Mouse (Mus musculus) thymus, postnatal 0 days (tissue): Measurements from ENCODE around the gene Etl4. TPM values are rescaled to one million over a fixed set of nuclear protein-coding genes. Genes with fewer than 3 reads are reported as not detected.

ENCODE experiments used
- DNase-seq: peaks from one replicate; pipeline ENCODE4 v3.0.0-alpha.2; 2015; ENCODE audit warnings: low spot score
- polyA plus RNA-seq: library from polyadenylated mRNA; unstranded; fragments of >200 nt; fragmentation: Nextera tagmentation; extraction: Ambion mirVana; gene quantifications from 2 replicates; pipeline ENCODE4 v1.2.1, GENCODE M21; 2015

Gene Etl4
- polyA plus RNA-seq, 1 experiment from 2014 or later = 6.0 TPM

DNA sequence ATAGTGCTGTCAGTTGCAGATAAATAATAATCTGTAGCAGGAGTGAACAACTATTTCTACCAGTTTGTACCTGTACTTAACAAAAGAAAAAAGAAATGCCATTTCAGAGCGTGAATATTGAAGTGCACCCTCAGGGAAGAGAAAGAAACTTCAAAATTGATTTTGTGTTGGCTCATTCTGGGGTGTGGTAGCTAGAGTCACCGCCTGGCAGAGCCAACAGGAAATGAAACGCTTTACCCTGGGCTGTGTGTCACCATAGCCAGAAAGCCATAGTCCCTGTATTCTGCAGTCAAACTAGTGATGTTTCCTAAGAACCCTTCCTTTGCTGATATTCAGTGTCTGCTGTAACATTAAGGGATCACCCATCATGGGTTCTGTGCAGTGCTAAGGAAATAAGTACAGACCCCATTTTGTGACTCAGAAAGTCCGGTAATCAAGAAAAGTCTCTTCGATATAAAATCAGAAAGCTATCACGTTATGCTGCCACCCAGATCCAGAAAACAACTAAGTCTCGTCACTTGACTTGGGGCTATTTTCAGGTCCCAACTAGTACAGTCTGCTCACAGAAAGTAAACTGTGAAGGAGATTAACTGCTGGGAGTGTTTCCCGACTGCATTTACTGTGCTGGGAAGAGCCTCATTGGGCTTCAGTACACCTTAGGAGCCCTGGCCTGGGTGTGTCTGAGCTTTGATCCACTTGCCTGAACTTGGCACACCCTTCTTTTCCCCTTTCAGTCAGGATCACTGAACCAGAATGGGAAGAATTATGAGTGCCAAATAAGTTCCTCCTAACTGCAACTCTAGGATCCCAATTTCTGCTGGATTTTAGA is 843.9 kb downstream of the Etl4 start:
- no peak for DNase-seq

DNA sequence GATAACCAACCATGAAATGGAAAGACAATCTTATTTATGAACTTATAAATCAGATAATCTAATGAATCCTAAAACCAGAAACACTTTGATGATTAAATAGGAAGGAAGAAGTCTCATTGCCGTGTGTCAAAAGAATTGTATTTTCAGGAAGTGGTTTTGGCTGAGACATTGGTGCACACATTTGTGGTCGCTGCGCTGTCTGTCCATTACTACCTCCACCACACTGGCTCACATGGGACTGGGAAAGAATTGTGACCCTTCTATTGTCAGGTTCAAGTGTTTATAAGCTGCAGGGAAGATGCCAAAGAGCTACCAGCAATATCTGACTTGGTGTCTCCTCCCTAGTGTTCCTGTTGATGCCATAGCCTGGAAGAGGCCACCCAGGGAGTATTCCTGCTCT is 847.4 kb downstream of the Etl4 start:
- no peak for DNase-seq

DNA sequence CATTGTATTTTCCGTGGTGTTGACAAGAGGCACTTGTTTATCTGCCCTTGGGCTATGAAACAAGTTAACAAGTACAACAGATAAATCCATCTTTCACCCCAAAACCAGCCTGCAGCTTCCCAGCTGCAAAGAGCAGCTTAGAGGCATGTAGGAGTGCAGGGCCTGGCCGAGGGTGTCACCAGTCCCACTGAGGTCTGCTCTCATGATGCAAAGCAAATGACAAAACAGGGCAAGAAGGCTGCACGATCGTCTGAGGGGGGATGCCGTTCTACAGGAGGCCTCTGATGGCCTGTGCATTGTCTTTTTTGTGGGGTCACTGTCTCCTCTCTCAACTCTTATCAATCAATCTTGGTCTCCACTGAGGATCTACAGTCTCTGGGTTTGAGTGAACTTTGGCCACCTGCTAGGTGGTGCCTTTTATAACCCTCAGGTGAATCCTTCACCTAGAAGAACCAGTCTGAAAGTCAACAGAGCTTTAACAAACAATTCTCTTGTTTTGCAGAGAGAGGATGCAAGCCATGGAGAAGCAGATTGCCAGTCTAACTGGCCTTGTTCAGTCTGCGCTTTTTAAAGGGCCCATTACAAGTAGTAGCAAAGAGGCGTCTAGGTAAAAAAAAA is 849.6 kb downstream of the Etl4 start:
- DNase-seq = no peak

DNA sequence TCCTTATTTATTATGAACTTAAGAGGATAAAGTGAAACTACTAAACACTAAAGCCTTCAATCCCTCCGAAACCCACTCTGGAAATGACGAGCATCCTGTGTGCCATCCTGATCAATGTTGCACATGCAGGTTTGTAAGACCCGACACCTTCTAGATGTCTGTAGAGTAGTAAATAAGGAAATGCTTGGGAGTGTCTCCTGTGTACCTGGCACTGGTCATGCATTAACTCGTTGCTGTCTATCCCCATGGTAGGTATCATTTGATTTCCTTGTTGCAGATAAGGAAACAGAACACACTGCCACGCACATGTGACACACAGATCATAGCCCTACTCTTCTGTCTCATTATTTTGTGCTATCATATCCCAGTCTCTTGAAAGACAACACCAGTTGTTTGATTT is 851.7 kb downstream of the Etl4 start:
- no peak for DNase-seq

DNA sequence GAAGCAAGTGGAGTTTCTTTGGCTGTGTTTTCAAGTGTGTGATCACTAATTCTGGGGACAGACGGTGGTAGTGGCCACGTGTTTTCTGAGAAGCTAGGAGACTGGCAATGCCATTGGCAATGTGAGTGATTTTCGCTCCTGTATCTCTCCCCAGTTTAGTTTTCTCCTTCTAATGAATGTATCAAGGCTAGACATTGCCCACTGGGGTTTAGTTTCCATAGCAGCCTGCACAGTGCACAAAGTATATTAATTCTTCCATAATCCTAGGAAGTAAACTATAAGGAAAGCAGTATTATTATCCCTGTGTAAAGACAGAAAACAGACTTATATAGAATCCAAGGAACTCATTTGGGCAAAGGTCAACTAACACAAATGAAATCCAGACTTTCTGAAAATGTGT is 852.2 kb downstream of the Etl4 start:
- no peak for DNase-seq

DNA sequence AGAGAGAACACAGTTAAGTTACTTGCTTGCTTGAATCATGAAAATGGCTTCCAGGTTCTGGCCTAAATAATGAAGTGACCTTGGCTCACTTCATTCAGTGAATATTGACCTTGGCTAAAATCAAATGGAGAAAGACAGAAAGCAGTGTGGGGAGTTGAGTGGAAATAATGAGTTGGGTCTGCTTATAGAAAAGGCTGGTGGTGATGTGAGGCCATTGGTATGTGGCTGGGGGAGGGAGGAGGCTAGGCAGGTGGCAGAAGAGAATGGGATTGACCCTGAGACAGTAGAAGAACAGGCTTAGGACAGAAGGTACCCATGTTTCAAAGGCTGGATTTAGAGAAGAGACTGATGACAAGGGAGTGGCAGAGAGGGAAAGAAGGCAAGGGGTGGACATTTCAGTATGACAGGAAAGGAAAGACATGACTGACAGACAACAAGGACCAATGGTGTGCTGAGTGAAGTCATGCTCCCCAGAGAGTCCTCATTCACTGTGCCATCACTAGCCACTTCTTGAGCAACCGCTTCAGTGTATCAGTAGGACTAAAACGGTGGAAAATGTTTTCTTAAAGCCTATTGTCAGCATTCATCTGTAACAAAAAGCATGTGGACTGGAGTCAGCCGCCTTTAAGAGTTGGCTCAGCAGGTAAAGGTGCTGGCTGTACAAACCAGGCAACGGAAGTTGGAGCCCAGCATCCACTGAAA is 854.1 kb downstream of the Etl4 start:
- no peak for DNase-seq

DNA sequence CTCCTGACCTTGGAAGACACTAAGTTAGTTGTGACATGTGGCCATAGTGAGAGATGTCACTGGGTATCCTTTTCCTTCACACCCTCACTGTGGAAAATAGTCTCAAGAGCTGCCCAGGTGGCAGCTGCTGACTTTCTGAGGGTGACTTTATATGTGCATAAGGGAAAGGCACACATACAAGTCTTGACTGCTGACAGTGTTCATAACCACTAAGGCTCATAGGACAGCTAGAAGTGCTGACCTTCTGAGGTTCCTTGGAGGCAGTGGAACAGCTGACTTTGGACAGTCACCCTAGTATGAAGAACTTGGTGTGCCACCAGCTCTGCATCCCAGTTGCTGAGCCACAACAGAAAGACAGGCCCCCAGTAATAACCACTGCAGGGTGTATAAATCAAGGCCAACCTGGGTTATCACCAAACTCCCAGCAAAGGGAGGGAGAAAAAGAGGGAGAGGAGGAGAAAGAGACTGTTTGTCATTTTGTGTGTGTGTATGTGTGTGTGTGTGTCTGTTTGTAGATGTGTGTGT is 855.0 kb downstream of the Etl4 start:
- DNase-seq = no peak

DNA sequence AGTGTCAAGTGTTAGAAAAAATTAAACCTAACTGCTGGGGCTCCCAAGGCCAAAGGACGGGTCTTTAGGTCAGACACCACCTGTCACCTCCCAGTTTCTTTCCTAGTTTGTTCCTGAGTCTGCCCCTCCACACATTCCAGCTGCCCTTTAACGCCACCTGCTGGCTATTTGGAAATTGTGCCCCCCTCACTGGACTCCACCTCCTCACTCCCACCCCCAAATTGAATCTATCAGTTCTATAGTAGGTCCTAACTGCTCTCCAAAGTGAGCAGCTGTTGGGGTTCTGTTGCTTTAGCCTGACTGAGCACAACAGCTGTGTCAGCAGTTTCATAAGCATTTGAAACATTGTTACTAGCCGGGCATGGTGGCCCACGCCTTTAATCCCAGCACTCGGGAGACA is 859.1 kb downstream of the Etl4 start:
- DNase-seq = no peak

DNA sequence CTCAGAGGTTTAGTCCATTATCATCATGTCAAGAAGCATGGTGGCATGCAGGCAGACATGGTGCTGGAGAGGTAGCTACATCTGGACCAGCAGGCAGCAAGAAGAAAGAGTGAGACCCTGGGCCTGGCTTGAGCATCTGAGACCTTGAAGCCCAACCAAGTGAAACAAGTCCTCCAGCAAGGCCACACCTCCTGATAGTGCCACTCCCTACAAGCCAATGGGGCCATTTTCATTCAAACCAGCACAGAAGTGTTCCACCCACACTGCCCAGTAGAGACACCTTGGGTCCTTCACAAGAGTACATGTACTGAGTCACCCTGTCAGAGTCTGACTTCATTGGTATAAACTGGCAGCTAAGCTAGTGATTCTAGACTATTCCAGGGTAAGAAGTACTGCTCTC is 860.6 kb downstream of the Etl4 start:
- no peak for DNase-seq

DNA sequence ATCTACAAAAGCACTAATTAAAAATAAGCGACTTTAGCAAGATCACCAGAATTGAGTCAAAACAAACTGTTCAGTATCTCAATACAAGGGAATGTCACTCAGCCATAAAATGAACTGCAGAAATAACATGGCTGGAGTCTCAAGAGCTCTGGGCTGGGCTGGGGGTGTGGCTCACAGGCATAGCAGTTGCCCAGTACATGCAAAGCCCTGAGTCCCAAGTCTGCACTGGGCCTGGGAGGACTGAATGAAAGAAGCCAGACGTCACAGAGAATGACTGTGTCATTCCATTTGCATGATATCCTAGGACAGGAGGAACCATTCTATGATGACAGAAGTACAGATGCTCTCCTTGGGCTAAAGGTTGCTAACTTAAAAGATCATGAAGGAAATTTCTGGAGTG is 864.9 kb downstream of the Etl4 start:
- DNase-seq = no peak

DNA sequence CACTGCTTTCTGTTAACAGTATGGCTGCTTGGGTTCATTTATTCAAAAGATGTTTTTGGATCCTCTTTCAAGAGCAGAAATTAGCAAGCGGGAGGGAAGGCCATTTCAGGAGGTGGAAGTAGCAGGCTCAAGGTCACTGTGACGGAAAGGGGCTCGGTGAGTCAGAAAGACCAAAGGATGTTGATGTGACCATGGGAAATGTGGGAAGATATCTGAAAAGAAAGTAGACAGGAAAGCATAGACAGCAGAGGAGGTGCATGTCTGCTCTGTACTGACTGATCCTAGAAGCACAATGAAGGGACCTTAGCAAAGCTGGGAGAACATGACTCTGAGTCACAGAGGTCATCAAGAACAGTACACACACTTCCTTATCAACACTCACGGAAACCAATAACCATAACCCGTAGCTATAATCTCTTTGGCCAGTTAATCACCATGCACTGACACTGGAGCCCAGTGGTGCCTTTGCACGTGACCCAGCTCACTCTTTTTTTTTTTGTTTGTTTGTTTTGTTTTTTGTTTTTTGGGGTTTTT is 866.7 kb downstream of the Etl4 start:
- no peak for DNase-seq

DNA sequence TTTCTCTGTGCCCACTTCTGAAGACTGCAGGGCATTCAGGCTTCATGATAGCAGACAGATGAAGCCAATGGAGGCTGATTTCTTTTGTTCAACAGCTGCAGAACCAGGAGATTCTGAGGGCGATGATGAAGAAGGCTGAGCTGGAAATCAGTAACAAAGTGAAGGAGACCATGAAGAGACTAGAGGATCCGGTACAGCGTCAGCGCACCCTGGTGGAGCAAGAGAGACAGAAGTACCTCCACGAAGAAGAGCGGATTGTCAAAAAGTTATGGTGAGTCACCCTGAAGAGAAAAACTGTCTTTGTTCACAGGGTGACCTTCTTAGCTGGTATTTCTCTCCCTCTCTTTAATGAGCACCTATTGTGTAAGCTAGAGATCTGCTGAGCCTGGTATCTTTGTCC is 868.4 kb downstream of the Etl4 start:
- DNase-seq = no peak

DNA sequence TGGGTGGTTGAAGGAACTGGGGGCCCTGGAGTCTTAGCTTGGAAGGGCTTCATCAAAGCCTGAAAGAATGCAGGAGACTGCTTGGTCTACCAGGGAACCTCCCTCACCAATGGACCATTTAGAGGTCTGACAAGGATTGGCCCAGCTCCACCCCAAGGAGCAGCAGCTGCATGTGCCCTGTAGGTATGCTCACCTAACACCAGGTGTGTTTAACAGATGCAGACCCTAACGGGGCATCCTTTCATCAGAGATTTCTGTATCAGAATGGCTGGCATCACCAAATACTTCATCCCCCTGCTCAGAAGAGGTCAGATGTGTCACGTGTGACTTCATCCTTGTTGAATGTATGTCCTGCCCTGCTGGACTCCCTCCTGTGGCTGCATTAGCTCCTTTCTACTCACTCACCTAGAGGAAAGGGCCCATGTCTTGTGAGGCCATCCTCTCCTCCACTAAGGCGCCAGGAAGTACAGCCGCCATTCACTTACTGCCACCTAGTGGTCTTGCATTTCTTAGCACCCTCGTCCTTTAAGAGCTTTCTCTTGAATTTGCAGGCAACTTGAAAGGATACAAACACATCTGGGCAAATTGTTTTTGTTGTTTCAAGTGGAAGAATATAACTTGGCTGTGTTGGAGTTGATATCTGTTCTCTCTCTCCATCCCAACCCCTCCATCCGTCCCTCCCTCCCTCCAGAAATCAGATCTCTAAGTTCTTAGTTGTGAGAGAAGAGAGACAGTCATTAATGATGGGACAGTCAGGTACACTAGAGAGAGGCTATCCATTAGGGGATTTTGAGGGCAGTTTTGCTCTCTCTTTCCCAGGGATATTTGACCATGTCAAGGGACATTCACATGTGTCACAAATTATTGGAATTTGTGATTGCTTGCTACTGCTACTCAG is 870.2 kb downstream of the Etl4 start:
- DNase-seq = peak; percentile 48

DNA sequence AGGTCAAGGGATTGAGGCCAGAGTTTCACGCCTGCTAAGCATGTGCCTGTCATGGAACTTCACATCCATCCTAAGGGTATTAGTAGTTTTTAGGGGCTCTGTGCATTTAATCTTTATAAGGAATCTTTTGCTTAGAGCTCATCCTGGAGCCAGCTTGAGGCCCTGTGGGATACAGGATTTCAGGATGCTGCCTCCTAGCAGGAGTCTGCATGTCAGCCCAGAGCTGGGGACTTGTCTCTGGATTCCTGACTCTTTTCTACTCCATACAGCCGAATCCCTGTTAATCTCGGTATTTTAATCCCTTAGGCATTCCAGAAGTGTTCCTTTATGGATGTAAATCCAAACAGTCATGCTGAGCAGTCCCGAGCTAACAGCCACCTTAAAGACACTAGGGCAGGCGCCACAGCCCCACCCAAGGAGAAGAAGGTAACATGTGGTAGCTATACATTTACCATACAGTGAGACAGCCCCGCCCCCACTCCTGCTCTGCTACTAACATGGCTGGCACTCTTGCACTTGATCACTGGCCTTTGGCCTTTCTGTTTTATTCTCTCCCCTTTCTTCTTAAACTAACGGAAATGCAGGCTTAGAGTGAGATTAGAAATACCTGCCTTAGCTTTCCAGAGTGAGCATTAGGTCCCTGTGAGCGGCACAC is 891.8 kb downstream of the Etl4 start:
- no peak for DNase-seq

DNA sequence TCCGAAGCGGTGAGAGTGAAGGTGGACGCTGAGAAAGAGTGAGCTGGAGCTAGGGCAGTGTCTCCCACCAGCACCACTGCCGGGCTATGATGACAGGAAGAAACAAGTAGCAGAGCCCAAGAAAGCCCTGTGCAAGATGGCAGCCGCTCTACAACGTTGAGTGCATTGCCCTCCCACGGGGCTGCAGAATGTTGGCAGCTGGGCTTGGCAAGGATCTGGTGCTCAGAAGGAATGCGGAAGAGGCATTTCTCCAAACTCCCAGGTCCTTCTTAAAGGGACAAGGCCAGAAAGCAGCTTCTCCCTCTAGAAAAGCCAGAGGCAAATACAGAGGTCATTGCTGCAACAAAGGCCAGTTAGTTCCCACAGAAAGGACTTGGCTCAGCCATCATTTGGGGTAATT is 901.9 kb downstream of the Etl4 start:
- no peak for DNase-seq

DNA sequence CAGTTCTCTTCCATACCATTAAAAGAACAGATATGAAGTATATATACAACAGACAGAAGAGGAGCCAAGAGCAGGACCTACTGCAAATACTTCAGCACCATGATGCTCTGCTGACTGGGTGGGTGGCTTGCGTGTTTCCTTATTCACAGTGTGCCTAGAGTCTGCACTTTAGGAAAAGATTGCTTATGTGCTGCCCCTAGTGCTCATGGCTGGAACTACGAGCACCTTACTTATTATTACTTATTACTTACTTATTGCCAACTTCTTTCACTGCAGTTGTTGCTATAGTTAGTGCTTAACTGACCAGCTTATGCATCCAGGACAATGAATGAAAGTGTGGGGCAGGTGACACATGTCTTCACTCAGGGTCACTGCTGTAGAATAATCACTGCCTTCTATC is 904.4 kb downstream of the Etl4 start:
- no peak for DNase-seq

DNA sequence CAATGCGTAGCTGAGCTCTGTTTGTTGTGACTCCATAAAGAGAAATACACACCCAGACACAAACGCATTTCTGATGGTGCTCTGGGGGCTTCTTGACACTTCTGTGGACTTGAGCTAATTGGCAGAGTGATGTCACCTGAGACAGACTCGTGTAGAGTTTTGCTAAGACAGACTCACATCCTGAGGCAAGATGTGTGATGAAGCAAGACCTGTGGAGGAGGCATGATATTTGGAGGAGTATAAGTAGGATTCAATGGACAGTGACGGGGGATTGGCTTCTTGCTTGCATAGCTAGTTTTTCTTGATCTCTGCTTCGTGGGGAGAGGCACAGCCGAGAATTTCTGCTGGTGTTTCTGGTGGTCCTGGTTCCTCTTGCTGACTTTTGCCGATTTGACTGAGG is 908.6 kb downstream of the Etl4 start:
- DNase-seq = no peak

DNA sequence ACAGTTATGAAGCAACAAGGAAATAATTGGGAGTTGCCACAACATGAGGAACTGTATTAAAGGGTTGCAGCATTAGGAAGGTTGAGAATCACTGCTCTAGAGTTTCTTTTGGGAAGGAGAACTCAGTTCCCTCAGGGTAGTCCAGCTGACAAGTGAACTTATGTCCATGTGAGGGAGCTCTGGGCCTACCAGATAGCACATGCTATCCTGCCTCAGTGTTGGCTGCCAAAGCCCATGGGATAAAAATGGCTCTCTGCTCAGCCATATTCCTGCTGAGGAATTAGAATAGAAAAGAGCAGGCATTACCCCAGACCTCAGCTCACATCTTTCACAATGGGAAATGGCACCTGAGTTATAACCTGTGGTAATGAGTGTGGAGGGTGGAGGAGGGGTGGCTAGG is 916.7 kb downstream of the Etl4 start:
- DNase-seq = no peak

DNA sequence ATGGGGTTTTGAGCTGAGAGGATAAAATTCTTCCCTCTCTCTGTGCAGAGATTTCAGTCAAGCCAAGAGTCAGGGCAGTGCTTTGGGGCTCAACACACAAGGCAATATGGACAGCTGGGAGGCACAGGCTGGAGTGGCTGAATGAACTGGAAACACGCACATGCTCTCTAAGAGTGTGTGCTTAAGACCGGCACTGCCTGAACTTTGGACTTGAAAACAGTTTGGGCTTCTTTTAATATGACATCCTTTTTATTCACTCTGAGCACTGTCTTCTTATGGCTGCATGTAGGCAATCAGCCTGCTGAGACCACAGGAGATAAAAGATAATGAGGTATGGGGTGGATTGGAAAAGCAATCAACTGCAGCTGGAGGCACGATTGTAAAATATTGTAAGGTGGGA is 921.3 kb downstream of the Etl4 start:
- no peak for DNase-seq

DNA sequence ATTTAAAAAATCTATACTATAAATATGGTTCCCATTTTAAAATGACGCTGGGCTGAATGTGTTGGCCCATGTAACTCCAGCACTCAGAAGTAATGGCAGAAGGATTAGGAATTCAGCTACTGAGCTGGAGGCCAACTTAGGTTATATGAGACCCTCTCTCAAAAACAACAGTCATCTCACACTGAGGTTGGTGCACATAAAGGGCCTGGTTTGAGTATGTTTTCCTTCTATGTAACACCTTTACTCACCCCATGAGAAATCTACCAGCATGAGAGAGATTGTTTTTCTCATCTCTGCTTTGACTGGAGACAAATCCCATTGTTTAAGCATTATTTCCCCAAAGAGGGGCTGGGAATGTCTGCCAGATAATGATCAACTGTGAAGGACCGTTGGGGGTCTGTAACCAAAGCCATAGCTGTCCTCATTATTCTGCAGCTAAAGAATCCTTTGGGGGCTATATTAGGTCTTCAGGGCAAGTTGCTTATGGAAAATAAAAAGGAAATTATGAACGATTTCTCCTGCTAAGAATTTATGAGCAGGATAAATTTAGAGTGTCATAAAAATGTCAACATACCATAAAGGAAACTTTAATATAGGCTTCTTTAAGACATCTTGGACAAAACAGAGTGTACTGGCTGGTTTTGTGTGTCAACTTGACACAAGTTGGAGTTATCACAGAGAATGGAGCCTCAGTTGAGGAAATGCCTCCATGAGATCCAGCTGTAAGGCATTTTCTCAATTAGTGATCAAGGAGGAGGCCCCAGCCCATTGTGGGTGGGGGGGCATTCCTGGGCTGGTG is 922.2 kb downstream of the Etl4 start:
- DNase-seq = no peak
